Mouse (Mus musculus) forebrain, embryonic 11.5 days (tissue): ENCODE measurements around the gene H2-Q7. TPM values are rescaled to one million over a fixed set of nuclear protein-coding genes. Genes with fewer than 3 reads are reported as not detected.
A peak's percentile ranks its signal among the peaks of the same experiment; 100 is the strongest.
"Not testable (repeated sequence)": the region's sequence is repeated elsewhere in the genome, so short reads cannot be mapped to it uniquely, and the experiment has no call there.

Source experiments
- ATAC-seq: fragments of 200-750 bp; cut with Nextera tagmentation; replicated peaks from 2 replicates; pipeline ENCODE4 v1.8.0; 2017; ENCODE audit warnings: moderate TSS enrichment; ENCODE audit not compliant: low FRiP score
- DNase-seq: peaks from one replicate; pipeline ENCODE4 v3.0.0-alpha.2; 2017; ENCODE audit warnings: low spot score
- H3K27ac ChIP-seq: fragments of 300-500 bp; sonication (generic); 2 replicates; pipeline ENCODE4 v1.5.1; 2014; ENCODE audit warnings: low read depth, low read length
- H3K27me3 ChIP-seq: fragments of 300-500 bp; sonication (generic); 2 replicates; pipeline ENCODE4 v1.6.1; 2014; ENCODE audit warnings: mild to moderate bottlenecking, low read length, mixed read lengths; ENCODE audit not compliant: control insufficient read depth, insufficient read depth
- H3K36me3 ChIP-seq: fragments of 300-500 bp; sonication (generic); 2 replicates; pipeline ENCODE4 v1.6.1; 2014; ENCODE audit warnings: mild to moderate bottlenecking, low read length, moderate library complexity, mixed read lengths; ENCODE audit not compliant: control insufficient read depth, insufficient read depth
- H3K4me1 ChIP-seq: fragments of 300-500 bp; sonication (generic); replicated peaks from 2 replicates; pipeline ENCODE4 v1.6.1; 2014; ENCODE audit warnings: low read length, mixed read lengths; ENCODE audit not compliant: control insufficient read depth, insufficient read depth
- H3K4me2 ChIP-seq: fragments of 300-500 bp; sonication (generic); 2 replicates; pipeline ENCODE4 v1.6.1; 2014; ENCODE audit warnings: low read depth, mild to moderate bottlenecking, low read length, moderate library complexity, mixed read lengths; ENCODE audit not compliant: severe bottlenecking
- H3K4me3 ChIP-seq: fragments of 300-500 bp; sonication (generic); 2 replicates; pipeline ENCODE4 v1.5.1; 2014; ENCODE audit warnings: low read depth, low read length
- H3K9ac ChIP-seq: fragments of 300-500 bp; sonication (generic); 2 replicates; pipeline ENCODE4 v1.6.1; 2014; ENCODE audit warnings: low read length
- H3K9me3 ChIP-seq: fragments of 300-500 bp; sonication (generic); 2 replicates; pipeline ENCODE4 v1.6.1; 2016; ENCODE audit warnings: low read length, mixed read lengths; ENCODE audit not compliant: control insufficient read depth
- WGBS: fragments of 180-500 bp; shearing (Covaris S2); extraction: QIAGEN DNeasy Blood & Tissue Kit; methylation state at CpG from one replicate; pipeline ENCODE4 v1.1.7; 2014; 5-methylcytosine and 5-hydroxymethylcytosine counted together
- polyA plus RNA-seq: library from polyadenylated mRNA; unstranded; fragments of >200 nt; fragmentation: Nextera tagmentation; extraction: Ambion mirVana; gene quantifications from 2 replicates; pipeline ENCODE4 v1.2.1, GENCODE M21; 2014

The H2-Q7 gene
- polyA plus RNA-seq, result 10.5 and 10.6 TPM in 2 replicates

DNA sequence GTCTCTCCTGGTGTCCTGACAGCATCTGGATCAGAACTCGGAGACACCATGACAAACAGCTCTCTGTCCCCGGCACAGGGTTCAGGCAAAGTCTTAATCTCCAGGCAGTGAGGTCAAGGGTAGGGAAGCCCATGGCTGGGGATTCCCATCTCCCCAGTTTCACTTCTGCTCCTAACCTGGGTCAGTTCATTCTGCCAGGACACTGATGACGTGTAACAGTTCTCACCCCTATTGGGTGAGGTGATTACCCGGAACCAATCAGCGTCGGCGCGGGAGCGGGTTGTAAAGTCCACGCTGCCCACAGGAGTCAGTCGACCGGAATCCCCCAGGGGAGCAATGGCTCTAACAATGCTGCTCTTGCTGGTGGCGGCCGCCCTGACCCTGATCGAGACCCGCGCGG lies at the start of gene H2-Q7:
Gene H2-Q7, plus strand, starts transcription at position 271 of the 400 bp plus-strand sequence.
- not testable (repeated sequence) for H3K9me3 ChIP-seq, H3K4me1 ChIP-seq, H3K27me3 ChIP-seq, H3K36me3 ChIP-seq, H3K27ac ChIP-seq
- H3K4me3 ChIP-seq, result peak within 1 kb of the TSS; percentile 40
- peak within 1 kb of the TSS; percentile 60 for H3K9ac ChIP-seq
- ATAC-seq (peak; percentile 96), DNase-seq (peak; percentile 79)
- H3K4me2 ChIP-seq, result peak within 1 kb of the TSS; percentile 86
- 2% methylated on average over 18 of the region's 18 CpGs for WGBS

- peak; percentile 72 for DNase-seq
- H3K4me3 ChIP-seq, H3K4me2 ChIP-seq, H3K4me1 ChIP-seq, H3K36me3 ChIP-seq, H3K27me3 ChIP-seq, H3K27ac ChIP-seq, H3K9me3 ChIP-seq, H3K9ac ChIP-seq, ATAC-seq: not testable (repeated sequence)
- WGBS, result 11% methylated on average over 7 of the region's 7 CpGs
Measured at GRCm38 (mm10) chr17:35389796-35390195, 49.2 kb upstream of the H2-Q7 start.

- H3K4me3 ChIP-seq, H3K27ac ChIP-seq, H3K4me2 ChIP-seq: not testable (repeated sequence)
Measured at GRCm38 (mm10) chr17:35392671-35393070, 46.3 kb upstream of the H2-Q7 start.

DNA sequence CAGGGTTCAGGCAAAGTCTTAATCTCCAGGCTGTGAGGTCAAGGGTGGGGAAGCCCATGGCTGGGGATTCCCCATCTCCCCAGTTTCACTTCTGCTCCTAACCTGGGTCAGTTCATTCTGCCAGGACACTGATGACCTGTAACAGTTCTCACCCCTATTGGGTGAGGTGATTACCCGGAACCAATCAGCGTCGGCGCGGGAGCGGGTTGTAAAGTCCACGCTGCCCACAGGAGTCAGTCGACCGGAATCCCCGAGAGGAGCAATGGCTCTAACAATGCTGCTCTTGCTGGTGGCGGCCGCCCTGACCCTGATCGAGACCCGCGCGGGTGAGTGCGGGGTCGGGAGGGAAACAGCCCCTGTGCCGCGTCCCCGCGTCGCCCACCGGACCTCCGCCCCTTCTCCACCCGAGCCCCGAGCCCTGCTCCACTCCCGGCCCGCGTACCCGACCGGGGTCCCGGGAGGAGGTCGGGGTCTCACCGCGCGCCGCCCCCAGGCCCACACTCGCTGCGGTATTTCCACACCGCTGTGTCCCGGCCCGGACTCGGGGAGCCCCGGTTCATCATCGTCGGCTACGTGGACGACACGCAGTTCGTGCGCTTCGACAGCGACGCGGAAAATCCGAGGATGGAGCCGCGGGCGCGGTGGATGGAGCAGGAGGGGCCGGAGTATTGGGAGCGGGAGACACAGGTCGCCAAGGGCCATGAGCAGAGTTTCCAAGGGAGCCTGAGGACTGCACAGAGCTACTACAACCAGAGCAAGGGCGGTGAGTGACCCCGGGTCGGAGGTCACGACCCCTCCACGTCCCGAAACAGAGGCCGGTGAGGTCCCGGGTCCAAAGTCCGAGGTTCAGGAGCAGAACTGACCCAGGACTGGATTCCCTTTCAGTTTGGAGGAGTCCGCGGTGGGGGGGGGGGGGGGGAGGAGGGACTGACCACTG lies 44.8 kb upstream of the H2-Q7 start:
- ATAC-seq, result peak; percentile 71
- DNase-seq, H3K9me3 ChIP-seq, H3K9ac ChIP-seq, H3K27ac ChIP-seq, H3K4me1 ChIP-seq, H3K27me3 ChIP-seq, H3K36me3 ChIP-seq: not testable (repeated sequence)
- 2% methylated on average over 45 of the region's 75 CpGs for WGBS
- Histone ChIP-seq H3K4me3 (peak overlapping the region; percentile 24), H3K4me2 (peak overlapping the region; percentile 38)

More at GRCm38 (mm10) chr17:35392671-35393070, 46.3 kb upstream of the H2-Q7 start:
- not testable (repeated sequence) for ATAC-seq, H3K9ac ChIP-seq, H3K4me1 ChIP-seq, DNase-seq, H3K27me3 ChIP-seq, H3K9me3 ChIP-seq, H3K36me3 ChIP-seq
- 76% methylated on average over 2 of the region's 2 CpGs for WGBS

GRCm38 (mm10) chr17:35396956-35397355 lies 42.0 kb upstream of the H2-Q7 start:
- H3K4me1 ChIP-seq, DNase-seq, H3K27ac ChIP-seq, ATAC-seq, H3K27me3 ChIP-seq, H3K36me3 ChIP-seq, H3K9ac ChIP-seq, H3K4me3 ChIP-seq, H3K4me2 ChIP-seq, H3K9me3 ChIP-seq: not testable (repeated sequence)
- 78% methylated on average over 2 of the region's 2 CpGs for WGBS

DNA sequence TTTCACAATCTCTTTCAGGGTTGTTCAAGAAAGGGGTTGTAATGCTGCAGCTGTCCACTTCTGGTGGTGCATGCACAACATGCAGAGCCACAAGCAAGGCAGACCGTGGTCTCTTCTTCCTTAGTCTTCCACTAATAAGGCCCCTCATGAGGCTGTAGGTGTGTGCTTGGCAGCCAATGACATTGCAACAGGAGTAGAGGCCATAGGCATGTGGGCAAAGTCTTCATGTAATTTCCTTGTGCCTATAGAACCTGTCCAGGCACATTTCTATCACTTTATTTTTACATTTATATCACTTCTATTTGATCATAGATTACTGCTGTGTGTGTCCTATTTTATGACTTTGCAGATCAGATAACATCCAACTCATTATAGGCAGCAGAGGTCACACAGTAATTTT lies 25.9 kb upstream of the H2-Q7 start:
- not testable (repeated sequence) for DNase-seq, H3K36me3 ChIP-seq, H3K27ac ChIP-seq, ATAC-seq, H3K27me3 ChIP-seq, H3K9ac ChIP-seq, H3K4me1 ChIP-seq, H3K9me3 ChIP-seq, H3K4me3 ChIP-seq, H3K4me2 ChIP-seq
- no CpG with 5 or more reads among the region's 1 CpGs for WGBS

GRCm38 (mm10) chr17:35415273-35416129 lies 23.5 kb upstream of the H2-Q7 start:
- H3K4me2 ChIP-seq, H3K36me3 ChIP-seq, ATAC-seq, H3K4me1 ChIP-seq, H3K27ac ChIP-seq, H3K27me3 ChIP-seq, DNase-seq, H3K4me3 ChIP-seq, H3K9me3 ChIP-seq, H3K9ac ChIP-seq: not testable (repeated sequence)
- 83% methylated on average over 3 of the region's 10 CpGs for WGBS

DNA sequence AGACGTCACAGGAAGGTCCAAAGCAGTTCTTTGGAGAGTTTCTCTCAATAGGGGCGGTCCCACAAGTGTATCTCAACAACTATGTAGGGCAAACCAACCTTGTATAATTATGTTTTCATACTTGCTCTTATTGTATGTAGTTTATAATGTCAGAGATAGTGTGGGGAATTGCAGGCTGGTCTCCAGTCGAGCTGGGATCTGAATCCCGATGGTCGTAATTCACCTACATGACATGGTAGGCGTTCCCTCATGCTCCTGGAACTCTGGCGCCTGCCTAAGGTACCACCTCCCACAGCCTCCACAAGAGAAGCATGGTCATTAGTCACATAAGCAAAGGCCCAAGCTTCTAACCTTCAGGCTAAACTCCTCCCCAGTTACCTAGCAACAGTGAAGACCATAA lies 20.2 kb upstream of the H2-Q7 start:
- no peak for ATAC-seq
- peak; percentile 26 for DNase-seq
- Histone ChIP-seq H3K27ac (no peak overlapping the region), H3K4me1 (no peaks in the 10 kb centered on the region), H3K4me2 (no peak overlapping the region), H3K9me3 (no peaks in the 10 kb centered on the region), H3K4me3 (no peak overlapping the region), H3K27me3 (peaks cover 2% of the 10 kb centered on the region; the same call in 1 of the 2 replicates), H3K9ac (no peak overlapping the region), H3K36me3 (no peaks in the 10 kb centered on the region)
- 84% methylated on average over 7 of the region's 7 CpGs for WGBS
